Mouse (Mus musculus) kidney, embryonic 16.5 days (tissue): ENCODE measurements around the gene Dapk1. TPM values are rescaled to one million over a fixed set of nuclear protein-coding genes. Genes with fewer than 3 reads are reported as not detected.
A peak's percentile ranks its signal among the peaks of the same experiment; 100 is the strongest.

Experiments used
- ATAC-seq: fragments of 200-750 bp; cut with Nextera tagmentation; 2 replicates; pipeline ENCODE4 v1.8.0; 2017; ENCODE audit warnings: moderate TSS enrichment; ENCODE audit not compliant: low FRiP score, low TSS enrichment
- H3K27ac ChIP-seq: fragments of 300-500 bp; sonication (generic); 2 replicates; pipeline ENCODE4 v1.5.1; 2014; ENCODE audit warnings: low read length
- H3K27me3 ChIP-seq: fragments of 300-500 bp; sonication (generic); 2 replicates; pipeline ENCODE4 v1.6.1; 2014; ENCODE audit warnings: low read length, control low read depth, mixed read lengths; ENCODE audit not compliant: insufficient read depth
- H3K36me3 ChIP-seq: fragments of 300-500 bp; sonication (generic); 2 replicates; pipeline ENCODE4 v1.6.1; 2014; ENCODE audit warnings: low read length, control low read depth, mixed read lengths; ENCODE audit not compliant: insufficient read depth
- H3K4me1 ChIP-seq: fragments of 300-500 bp; sonication (generic); 2 replicates; pipeline ENCODE4 v1.6.1; 2014; ENCODE audit warnings: low read length, control low read depth, mixed read lengths; ENCODE audit not compliant: insufficient read depth
- H3K4me2 ChIP-seq: fragments of 300-500 bp; sonication (generic); replicated peaks from 2 replicates; pipeline ENCODE4 v1.6.1; 2014; ENCODE audit warnings: low read depth, low read length
- H3K4me3 ChIP-seq: fragments of 300-500 bp; sonication (generic); 2 replicates; pipeline ENCODE4 v1.5.1; 2014; ENCODE audit warnings: mild to moderate bottlenecking, low read length
- H3K9ac ChIP-seq: fragments of 300-500 bp; sonication (generic); replicated peaks from 2 replicates; pipeline ENCODE4 v1.6.1; 2014; ENCODE audit warnings: low read length
- H3K9me3 ChIP-seq: fragments of 300-500 bp; sonication (generic); 2 replicates; pipeline ENCODE4 v1.6.1; 2016; ENCODE audit warnings: low read length, control low read depth
- WGBS: fragments of 180-500 bp; shearing (Covaris S2); extraction: QIAGEN DNeasy Blood & Tissue Kit; methylation state at CpG from one replicate; pipeline ENCODE4 v1.1.7; 2014; 5-methylcytosine and 5-hydroxymethylcytosine counted together
- polyA plus RNA-seq: library from polyadenylated mRNA; unstranded; fragments of >200 nt; fragmentation: Nextera tagmentation; extraction: Ambion mirVana; gene quantifications from 2 replicates; pipeline ENCODE4 v1.2.1, GENCODE M21; 2015

Gene Dapk1
- polyA plus RNA-seq, 1 experiment from 2014 or later, result 25.3 TPM

DNA sequence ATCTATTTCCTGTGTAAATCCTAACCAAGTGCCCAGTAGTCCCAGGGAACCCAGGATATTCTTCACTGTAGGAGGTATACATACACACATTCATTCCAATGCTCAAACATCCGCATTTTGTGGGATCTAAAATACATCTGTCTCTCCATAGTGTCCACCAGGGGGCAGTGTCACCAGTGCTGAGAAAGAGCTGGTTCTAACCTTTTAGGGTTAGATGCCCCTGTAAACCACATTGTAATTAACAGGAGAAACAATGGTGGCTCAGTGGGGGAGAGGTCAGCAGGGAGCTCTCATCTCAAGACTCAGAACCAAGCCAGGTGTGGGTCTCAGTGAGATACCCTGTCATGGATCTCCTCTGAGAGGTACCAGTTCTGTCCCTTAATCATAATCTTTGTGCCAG, 144.5 kb downstream of the Dapk1 start:
- no peak overlapping the region for H3K4me3 ChIP-seq
- WGBS, result 57% methylated on average over 1 of the region's 1 CpGs
- H3K9me3 ChIP-seq, result no peaks in the 10 kb centered on the region
- peaks cover 32% of the 10 kb centered on the region for H3K36me3 ChIP-seq
- no peak overlapping the region for H3K4me2 ChIP-seq
- H3K27me3 ChIP-seq, result no peaks in the 10 kb centered on the region
- ATAC-seq, result no peak
- H3K9ac ChIP-seq, result no peak overlapping the region
- H3K27ac ChIP-seq, result no peak overlapping the region
- no peaks in the 10 kb centered on the region for H3K4me1 ChIP-seq

- no peak overlapping the region for H3K9ac ChIP-seq
- H3K4me2 ChIP-seq, result no peak overlapping the region
- ATAC-seq, result no peak
- no peaks in the 10 kb centered on the region for H3K4me1 ChIP-seq
- peaks cover 37% of the 10 kb centered on the region for H3K36me3 ChIP-seq
- WGBS, result 76% methylated on average over 1 of the region's 1 CpGs
- no peak overlapping the region for H3K27ac ChIP-seq
- no peak overlapping the region for H3K4me3 ChIP-seq
- no peaks in the 10 kb centered on the region for H3K9me3 ChIP-seq
- H3K27me3 ChIP-seq, result no peaks in the 10 kb centered on the region
Measured at GRCm38 (mm10) chr13:60747201-60747600, 145.5 kb downstream of the Dapk1 start.

DNA sequence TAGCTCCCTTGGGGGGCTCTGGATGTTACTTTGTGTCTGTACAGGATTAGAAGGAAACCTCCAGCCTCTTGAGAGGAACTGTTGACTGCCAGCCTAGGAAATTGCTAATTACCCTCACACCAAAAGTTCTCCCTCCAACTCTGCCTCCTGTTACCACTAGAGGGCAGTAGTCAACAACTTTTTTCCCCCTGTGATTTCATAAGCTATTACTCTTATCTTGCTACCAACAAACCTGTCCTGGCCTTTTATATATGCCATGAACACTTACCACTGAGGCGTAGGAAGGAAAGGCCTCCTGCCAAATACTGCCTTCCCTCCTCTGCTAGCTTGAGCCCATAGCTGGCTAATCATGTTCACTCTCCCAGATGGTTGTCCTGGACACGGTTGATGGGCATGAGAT, 146.8 kb downstream of the Dapk1 start:
- no peaks in the 10 kb centered on the region for H3K27me3 ChIP-seq
- no peak overlapping the region for H3K27ac ChIP-seq
- no peak for ATAC-seq
- peaks cover 48% of the 10 kb centered on the region for H3K36me3 ChIP-seq
- H3K4me1 ChIP-seq, result no peaks in the 10 kb centered on the region
- no peak overlapping the region for H3K4me3 ChIP-seq
- 93% methylated on average over 2 of the region's 2 CpGs for WGBS
- H3K9me3 ChIP-seq, result peaks cover 5% of the 10 kb centered on the region; the same call in 1 of the 2 replicates
- H3K9ac ChIP-seq, result no peak overlapping the region
- H3K4me2 ChIP-seq, result no peak overlapping the region

DNA sequence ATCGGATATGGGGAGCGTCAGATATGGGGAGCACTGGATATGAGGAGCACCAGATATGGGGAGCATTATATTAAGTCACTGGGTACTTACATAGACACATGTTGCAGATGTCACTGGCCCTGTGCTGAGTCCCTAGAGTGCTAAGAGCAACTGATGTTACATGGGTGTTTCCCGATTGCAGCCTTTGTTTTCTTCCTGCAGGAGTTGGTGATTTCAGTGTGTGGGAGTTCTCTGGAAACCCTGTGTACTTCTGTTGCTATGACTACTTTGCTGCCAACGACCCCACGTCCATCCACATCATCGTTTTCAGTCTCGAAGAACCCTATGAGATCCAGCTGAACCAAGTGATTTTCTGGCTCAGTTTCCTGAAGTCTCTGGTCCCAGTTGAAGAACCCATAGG, 149.2 kb downstream of the Dapk1 start:
- Histone ChIP-seq H3K27ac (no peak overlapping the region), H3K4me3 (no peak overlapping the region), H3K27me3 (no peaks in the 10 kb centered on the region), H3K4me1 (peaks cover 3% of the 10 kb centered on the region; the same call in 1 of the 2 replicates), H3K4me2 (no peak overlapping the region), H3K9me3 (peaks cover 5% of the 10 kb centered on the region; the same call in 1 of the 2 replicates), H3K9ac (no peak overlapping the region), H3K36me3 (peaks cover 55% of the 10 kb centered on the region)
- WGBS, result 77% methylated on average over 7 of the region's 7 CpGs
- no peak for ATAC-seq

DNA sequence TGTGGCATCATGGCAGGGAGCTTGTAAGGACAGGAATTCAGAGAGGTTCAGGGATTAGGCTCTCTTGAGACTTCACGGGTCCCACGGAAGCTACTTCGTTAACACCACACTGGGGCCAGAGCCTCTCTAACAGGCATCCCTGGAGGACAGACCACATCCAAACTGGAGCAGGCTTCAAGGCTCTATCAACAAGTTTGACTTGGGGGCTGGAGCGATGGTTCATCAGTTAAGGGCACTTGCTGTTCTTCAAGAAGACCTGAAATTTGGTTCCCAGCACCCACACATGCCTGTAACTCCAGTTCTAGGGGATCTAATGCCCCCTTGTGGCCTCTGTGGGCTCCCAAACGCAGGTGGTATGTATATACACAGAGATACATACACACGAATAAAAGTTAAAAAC, 151.5 kb downstream of the Dapk1 start:
- Histone ChIP-seq H3K36me3 (peaks cover 57% of the 10 kb centered on the region), H3K27ac (no peak overlapping the region), H3K4me1 (peaks cover 3% of the 10 kb centered on the region; the same call in 1 of the 2 replicates), H3K4me2 (no peak overlapping the region), H3K9ac (no peak overlapping the region), H3K9me3 (peaks cover 5% of the 10 kb centered on the region; the same call in 1 of the 2 replicates), H3K27me3 (no peaks in the 10 kb centered on the region), H3K4me3 (no peak overlapping the region)
- 94% methylated on average over 6 of the region's 6 CpGs for WGBS
- ATAC-seq, result no peak

DNA sequence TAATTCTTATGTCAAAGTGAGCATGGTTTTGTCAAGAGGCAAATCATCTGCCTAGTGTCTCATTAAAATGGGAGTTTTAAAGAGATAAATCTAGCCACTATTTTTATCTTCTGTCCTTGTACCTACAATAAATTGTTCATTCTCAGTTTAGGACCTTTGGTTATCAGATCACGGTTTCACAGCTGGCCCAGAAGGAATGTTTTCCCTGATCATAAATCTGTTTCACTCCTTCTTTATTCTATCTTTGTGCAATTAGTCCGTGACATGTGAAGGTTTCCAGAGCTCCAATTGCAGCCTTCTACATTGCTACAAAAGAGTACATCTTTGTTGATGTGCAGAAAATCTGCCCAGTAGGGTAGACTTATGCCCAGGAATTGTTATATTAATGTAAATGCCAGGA, 153.5 kb downstream of the Dapk1 start:
- H3K4me1 ChIP-seq, result peaks cover 3% of the 10 kb centered on the region; the same call in 1 of the 2 replicates
- peak overlapping the region; percentile 34; the same call in 1 of the 2 replicates for H3K27ac ChIP-seq
- peaks cover 5% of the 10 kb centered on the region; the same call in 1 of the 2 replicates for H3K9me3 ChIP-seq
- no peaks in the 10 kb centered on the region for H3K27me3 ChIP-seq
- H3K4me2 ChIP-seq, result no peak overlapping the region
- ATAC-seq, result peak; percentile 49; the same call in 1 of the 2 replicates
- H3K9ac ChIP-seq, result no peak overlapping the region
- 18% methylated on average over 2 of the region's 2 CpGs for WGBS
- H3K4me3 ChIP-seq, result no peak overlapping the region
- peaks cover 40% of the 10 kb centered on the region for H3K36me3 ChIP-seq

- Histone ChIP-seq H3K27me3 (no peaks in the 10 kb centered on the region), H3K4me2 (no peak overlapping the region), H3K4me1 (peaks cover 3% of the 10 kb centered on the region; the same call in 1 of the 2 replicates), H3K9me3 (peaks cover 5% of the 10 kb centered on the region; the same call in 1 of the 2 replicates), H3K9ac (no peak overlapping the region), H3K4me3 (no peak overlapping the region), H3K36me3 (peaks cover 36% of the 10 kb centered on the region), H3K27ac (no peak overlapping the region)
- 81% methylated on average over 13 of the region's 13 CpGs for WGBS
- no peak for ATAC-seq
Measured at GRCm38 (mm10) chr13:60757292-60757691, 155.5 kb downstream of the Dapk1 start.

DNA sequence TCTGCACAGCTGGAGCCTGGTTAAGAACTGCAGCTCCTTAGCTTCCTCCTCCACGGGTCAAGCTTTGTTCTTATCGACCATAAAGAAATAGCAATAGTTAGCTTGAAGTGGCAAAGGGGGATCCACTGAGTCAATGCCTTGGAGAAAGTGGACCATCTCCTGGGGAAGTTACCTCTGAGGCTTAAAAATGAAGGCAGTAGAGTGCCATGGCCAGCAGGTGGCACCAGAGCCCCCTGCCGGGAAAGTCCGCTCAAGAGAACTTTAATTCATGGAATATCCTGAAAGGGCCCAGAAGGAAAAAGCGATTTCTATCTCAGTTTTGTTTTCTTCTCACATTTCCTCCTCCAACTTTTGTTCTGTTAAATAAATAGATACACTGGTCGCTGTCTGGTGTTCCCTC, 157.4 kb downstream of the Dapk1 start:
- 28% methylated on average over 6 of the region's 6 CpGs for WGBS
- Histone ChIP-seq H3K4me2 (no peak overlapping the region), H3K4me1 (peaks cover 3% of the 10 kb centered on the region; the same call in 1 of the 2 replicates), H3K27ac (no peak overlapping the region), H3K9me3 (no peaks in the 10 kb centered on the region), H3K27me3 (no peaks in the 10 kb centered on the region), H3K9ac (no peak overlapping the region), H3K4me3 (no peak overlapping the region), H3K36me3 (peaks cover 23% of the 10 kb centered on the region)
- ATAC-seq, result no peak

DNA sequence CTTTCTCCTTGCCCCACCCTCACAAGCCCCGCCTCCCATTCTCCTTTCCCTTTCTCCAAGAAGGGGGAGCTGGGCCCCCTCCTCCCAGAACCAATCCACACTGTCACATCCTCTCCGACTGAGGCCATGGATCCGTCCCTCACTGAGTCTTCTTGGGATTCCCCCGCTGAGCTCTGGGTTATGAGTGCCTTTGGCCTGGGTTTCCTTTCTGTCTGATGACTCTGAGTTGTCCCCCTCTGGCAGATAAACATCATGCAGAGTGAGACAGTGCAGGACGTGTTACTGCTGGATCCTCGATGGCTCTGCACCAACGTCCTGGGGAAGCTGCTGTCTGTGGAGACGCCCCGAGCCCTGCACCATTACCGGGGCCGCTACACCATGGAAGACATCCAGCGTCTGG, 158.6 kb downstream of the Dapk1 start:
- no peak overlapping the region for H3K27ac ChIP-seq
- H3K4me1 ChIP-seq, result peaks cover 2% of the 10 kb centered on the region; the same call in 1 of the 2 replicates
- no peak overlapping the region for H3K4me2 ChIP-seq
- peaks cover 22% of the 10 kb centered on the region for H3K36me3 ChIP-seq
- 85% methylated on average over 12 of the region's 12 CpGs for WGBS
- no peak overlapping the region for H3K9ac ChIP-seq
- no peak overlapping the region for H3K4me3 ChIP-seq
- no peaks in the 10 kb centered on the region for H3K9me3 ChIP-seq
- H3K27me3 ChIP-seq, result no peaks in the 10 kb centered on the region
- no peak; the same call in 1 of the 2 replicates for ATAC-seq

- WGBS, result 96% methylated on average over 17 of the region's 17 CpGs
- Histone ChIP-seq H3K4me2 (no peak overlapping the region), H3K4me3 (no peak overlapping the region), H3K9ac (no peak overlapping the region), H3K27me3 (no peaks in the 10 kb centered on the region), H3K36me3 (peaks cover 22% of the 10 kb centered on the region), H3K27ac (no peak overlapping the region), H3K9me3 (no peaks in the 10 kb centered on the region), H3K4me1 (no peaks in the 10 kb centered on the region)
- ATAC-seq, result no peak; the same call in 1 of the 2 replicates
Measured at GRCm38 (mm10) chr13:60761161-60761560, 159.4 kb downstream of the Dapk1 start.
